Mouse (Mus musculus): ENCODE results near the gene Igfbp1. TPM values are rescaled to one million over a fixed set of nuclear protein-coding genes. Genes with fewer than 3 reads are reported as not detected.

Igfbp1 gene
- polyA plus RNA-seq, 1 experiment from 2014 or later, result 0.31 TPM

DNA sequence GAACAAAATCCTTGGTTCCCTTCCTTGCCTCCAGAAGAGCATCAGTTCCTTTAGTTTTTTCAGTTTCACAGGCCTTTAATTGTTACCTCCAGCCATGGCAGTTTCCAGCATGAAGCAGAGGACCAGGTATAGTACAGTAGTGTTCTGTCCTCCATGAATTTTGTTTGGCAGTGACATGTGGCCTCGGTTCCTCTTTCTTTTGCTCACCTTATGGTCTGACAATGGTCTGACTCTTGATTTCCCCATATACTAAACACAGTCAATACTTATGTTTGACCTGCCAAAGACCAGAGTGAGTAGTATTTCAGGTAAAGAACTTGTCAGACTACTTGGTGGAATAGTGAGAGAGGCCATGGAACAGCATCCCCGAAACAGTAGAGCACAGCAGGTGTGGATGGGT, 39.2 kb downstream of the Igfbp1 start:
- WGBS, result 89% methylated on average over 2 of the region's 2 CpGs
- Histone ChIP-seq H3K27me3 (no peaks in the 10 kb centered on the region), H3K9ac (no peak overlapping the region), H3K4me3 (no peak overlapping the region), H3K27ac (no peak overlapping the region), H3K4me2 (no peak overlapping the region), H3K36me3 (no peaks in the 10 kb centered on the region), H3K9me3 (no peaks in the 10 kb centered on the region), H3K4me1 (peaks cover 7% of the 10 kb centered on the region)
- no peak for ATAC-seq (ENCODE audit: insufficient number of reproducible peaks, insufficient read depth, low FRiP score, low TSS enrichment, low read depth)

DNA sequence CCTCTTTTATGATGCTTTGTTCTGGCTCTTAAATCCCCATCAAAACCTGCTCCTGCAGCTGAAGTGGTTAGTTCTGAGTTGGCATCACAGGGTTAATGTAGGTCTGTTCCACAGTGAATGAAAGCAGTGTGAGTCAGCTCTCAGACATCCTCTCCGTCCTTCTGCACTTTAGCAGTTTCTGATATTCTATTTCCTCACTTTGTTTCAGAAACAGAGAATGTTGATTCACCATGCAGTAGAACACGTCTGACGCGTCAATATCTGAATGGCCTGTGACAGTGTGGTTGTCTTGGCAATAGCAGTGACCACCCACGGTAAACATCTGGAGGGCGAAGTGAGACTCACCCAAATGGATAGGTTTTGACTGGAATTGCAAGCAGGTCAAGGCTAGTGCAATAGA, 40.1 kb downstream of the Igfbp1 start:
- no peaks in the 10 kb centered on the region for H3K36me3 ChIP-seq
- ATAC-seq (ENCODE audit: insufficient number of reproducible peaks, insufficient read depth, low FRiP score, low TSS enrichment, low read depth), result no peak
- no peak overlapping the region for H3K9ac ChIP-seq
- H3K4me3 ChIP-seq, result no peak overlapping the region
- peaks cover 7% of the 10 kb centered on the region for H3K4me1 ChIP-seq
- no peaks in the 10 kb centered on the region for H3K9me3 ChIP-seq
- H3K27me3 ChIP-seq, result no peaks in the 10 kb centered on the region
- H3K27ac ChIP-seq, result no peak overlapping the region
- no peak overlapping the region for H3K4me2 ChIP-seq
- WGBS, result 61% methylated on average over 6 of the region's 6 CpGs

DNA sequence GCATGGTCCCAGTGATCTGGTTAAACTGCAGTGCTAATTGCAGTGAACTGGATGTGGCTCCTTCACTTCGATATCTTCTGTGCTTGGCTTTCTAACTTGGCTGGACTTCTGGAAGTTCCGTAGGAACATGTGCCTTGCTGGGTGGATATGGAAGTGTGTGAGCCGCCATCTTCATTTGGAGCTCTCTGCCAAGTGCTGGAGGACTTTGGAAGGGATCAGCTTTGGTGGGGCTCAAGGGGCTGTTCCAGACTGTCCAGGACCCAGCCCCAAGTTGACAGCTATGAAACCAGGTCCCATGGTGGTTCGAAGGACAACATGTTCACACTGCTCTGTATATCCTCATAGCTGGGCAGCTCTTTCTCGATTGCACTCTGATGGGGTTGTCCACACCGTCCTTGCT, 41.0 kb downstream of the Igfbp1 start:
- Histone ChIP-seq H3K9me3 (no peaks in the 10 kb centered on the region), H3K4me1 (peaks cover 7% of the 10 kb centered on the region), H3K27ac (no peak overlapping the region), H3K4me3 (no peak overlapping the region), H3K27me3 (no peaks in the 10 kb centered on the region), H3K36me3 (no peaks in the 10 kb centered on the region), H3K9ac (no peak overlapping the region), H3K4me2 (no peak overlapping the region)
- 93% methylated on average over 6 of the region's 6 CpGs for WGBS
- ATAC-seq (ENCODE audit: insufficient number of reproducible peaks, insufficient read depth, low FRiP score, low TSS enrichment, low read depth), result no peak

DNA sequence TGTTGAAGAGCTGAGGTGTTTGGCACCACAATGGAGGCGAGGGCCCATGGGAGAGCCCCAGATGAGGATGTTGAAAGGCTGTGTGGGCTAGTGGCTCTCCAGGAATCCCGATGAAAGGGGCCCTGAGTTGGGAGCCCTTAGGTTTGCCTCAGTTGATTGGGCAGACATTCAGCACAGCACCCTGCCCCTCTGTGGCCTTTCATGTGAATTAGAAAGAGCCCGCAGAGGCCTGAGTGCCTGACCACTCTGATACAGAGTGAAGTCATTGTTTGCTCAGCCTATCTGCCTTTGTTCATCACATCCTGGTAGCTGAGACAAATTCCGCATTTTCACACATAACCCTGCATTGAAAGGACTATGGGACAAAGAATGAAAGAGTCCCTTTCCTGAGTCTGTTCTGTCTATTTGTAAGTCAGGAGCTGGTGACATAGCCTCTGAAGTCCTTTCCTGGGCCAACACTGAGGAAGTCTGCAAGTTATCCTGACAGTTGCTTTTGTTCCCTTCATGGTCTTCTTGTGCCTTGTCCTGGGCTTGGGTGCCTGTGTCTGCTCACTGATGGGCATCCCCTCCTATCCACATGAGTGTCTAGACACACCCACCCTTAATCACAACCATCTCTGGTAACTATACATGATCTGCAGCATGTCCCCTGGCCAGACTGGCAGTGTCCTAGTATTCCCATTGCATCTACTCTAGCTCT, 41.6 kb downstream of the Igfbp1 start:
- H3K36me3 ChIP-seq, result no peaks in the 10 kb centered on the region
- peaks cover 7% of the 10 kb centered on the region for H3K4me1 ChIP-seq
- no peak overlapping the region for H3K27ac ChIP-seq
- H3K4me2 ChIP-seq, result no peak overlapping the region
- no peak overlapping the region for H3K4me3 ChIP-seq
- ATAC-seq (ENCODE audit: insufficient number of reproducible peaks, insufficient read depth, low FRiP score, low TSS enrichment, low read depth), result no peak
- H3K27me3 ChIP-seq, result no peaks in the 10 kb centered on the region
- no peak overlapping the region for H3K9ac ChIP-seq
- 85% methylated on average over 4 of the region's 4 CpGs for WGBS
- H3K9me3 ChIP-seq, result no peaks in the 10 kb centered on the region

DNA sequence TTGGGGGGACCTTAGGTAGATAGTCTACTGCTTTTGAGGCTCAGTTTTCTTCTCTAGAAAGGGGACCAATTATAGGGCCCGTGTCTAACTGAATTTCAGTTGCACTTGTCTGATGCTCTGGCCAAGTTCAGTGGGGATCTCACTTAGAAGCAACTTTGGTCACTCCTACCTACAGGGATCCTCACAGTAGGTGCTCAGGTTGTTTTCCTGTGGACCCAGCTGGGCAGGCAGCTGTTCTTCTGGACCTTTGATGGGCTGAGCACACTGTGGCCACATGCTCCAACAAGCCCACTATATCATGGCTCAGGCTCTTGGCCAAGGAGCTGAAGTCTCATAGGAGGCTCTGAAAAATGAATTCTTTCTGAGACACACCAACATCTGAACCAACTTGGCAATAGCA, 47.2 kb downstream of the Igfbp1 start:
- 79% methylated on average over 1 of the region's 1 CpGs for WGBS
- ATAC-seq (ENCODE audit: insufficient number of reproducible peaks, insufficient read depth, low FRiP score, low TSS enrichment, low read depth), result no peak
- no peaks in the 10 kb centered on the region for H3K9me3 ChIP-seq
- H3K36me3 ChIP-seq, result no peaks in the 10 kb centered on the region
- H3K4me3 ChIP-seq, result no peak overlapping the region
- no peak overlapping the region for H3K4me2 ChIP-seq
- no peaks in the 10 kb centered on the region for H3K27me3 ChIP-seq
- H3K9ac ChIP-seq, result no peak overlapping the region
- H3K27ac ChIP-seq, result no peak overlapping the region
- H3K4me1 ChIP-seq, result no peaks in the 10 kb centered on the region

DNA sequence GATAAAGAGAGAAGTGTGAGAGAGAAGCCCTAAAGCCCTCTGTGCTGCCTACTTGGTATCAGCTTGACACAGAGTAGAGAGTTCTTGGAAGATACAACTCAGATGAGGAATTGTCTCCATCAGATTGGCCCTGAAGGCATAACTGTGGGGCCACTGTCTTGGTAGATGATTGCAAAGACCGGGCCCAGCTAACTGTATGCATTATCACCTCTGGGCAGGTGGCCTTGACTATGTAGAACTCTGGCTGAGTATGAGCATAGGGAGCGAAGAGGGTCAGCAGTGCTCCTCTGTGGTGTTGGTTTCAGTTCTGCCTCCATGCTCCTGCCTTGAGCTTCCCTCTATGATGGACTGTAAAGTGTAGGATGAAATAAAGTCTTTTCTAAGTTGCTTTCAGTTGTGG, 52.8 kb downstream of the Igfbp1 start:
- H3K27me3 ChIP-seq, result no peaks in the 10 kb centered on the region
- no peaks in the 10 kb centered on the region for H3K4me1 ChIP-seq
- H3K9me3 ChIP-seq, result no peaks in the 10 kb centered on the region
- H3K36me3 ChIP-seq, result no peaks in the 10 kb centered on the region
- H3K4me2 ChIP-seq, result no peak overlapping the region
- no peak overlapping the region for H3K4me3 ChIP-seq
- no peak overlapping the region for H3K9ac ChIP-seq
- H3K27ac ChIP-seq, result no peak overlapping the region
- WGBS, result 82% methylated on average over 2 of the region's 2 CpGs
- ATAC-seq (ENCODE audit: insufficient number of reproducible peaks, insufficient read depth, low FRiP score, low TSS enrichment, low read depth), result no peak

DNA sequence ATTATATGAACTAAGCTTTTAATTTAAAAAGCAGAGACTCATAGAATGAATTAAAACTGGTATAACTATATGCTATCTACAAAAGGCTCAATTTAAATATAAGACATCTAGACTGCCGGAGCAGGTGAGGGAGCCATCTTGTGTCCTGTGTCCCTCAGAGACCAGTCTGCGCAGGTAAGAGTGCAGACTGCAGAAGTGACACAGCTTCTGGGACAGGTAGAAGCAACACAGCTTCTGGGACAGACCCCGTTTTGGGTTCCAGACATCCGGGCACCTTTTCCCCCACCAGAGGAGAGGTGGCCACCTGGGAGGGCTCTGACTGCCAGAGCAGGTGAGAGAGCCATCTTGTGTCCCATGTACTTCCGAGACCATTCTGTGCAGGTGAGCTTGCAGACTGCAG, 53.3 kb downstream of the Igfbp1 start:
- no peak overlapping the region for H3K9ac ChIP-seq
- no peaks in the 10 kb centered on the region for H3K27me3 ChIP-seq
- H3K4me2 ChIP-seq, result no peak overlapping the region
- WGBS, result 93% methylated on average over 5 of the region's 5 CpGs
- no peak overlapping the region for H3K27ac ChIP-seq
- H3K4me3 ChIP-seq, result no peak overlapping the region
- ATAC-seq (ENCODE audit: insufficient number of reproducible peaks, insufficient read depth, low FRiP score, low TSS enrichment, low read depth), result no peak
- no peaks in the 10 kb centered on the region for H3K9me3 ChIP-seq
- H3K4me1 ChIP-seq, result no peaks in the 10 kb centered on the region
- H3K36me3 ChIP-seq, result no peaks in the 10 kb centered on the region

Other genes with a start within 250 kb of the Igfbp1 start
- gene Adcy1, start 134.3 kb upstream of the Igfbp1 start, polyA plus RNA-seq (2015; fragmentation: Nextera tagmentation; extraction: Ambion mirVana), result 1.1 and 1.2 TPM in 2 replicates
- gene Gm11985, start 9.2 kb upstream of the Igfbp1 start, polyA plus RNA-seq (2015; fragmentation: Nextera tagmentation; extraction: Ambion mirVana), result not detected in 2 replicates
- gene Igfbp3, start 16.1 kb downstream of the Igfbp1 start, polyA plus RNA-seq (2015; fragmentation: Nextera tagmentation; extraction: Ambion mirVana), result 113 and 143 TPM in 2 replicates

Measured in embryonic facial prominence, embryonic 13.5 days (tissue).